Mouse (Mus musculus): ENCODE data around the gene Trio. TPM values are rescaled to one million over a fixed set of nuclear protein-coding genes. Genes with fewer than 3 reads are reported as not detected.

Trio gene
- polyA plus RNA-seq, 1 experiment from 2014 or later: 5.1 TPM

DNA sequence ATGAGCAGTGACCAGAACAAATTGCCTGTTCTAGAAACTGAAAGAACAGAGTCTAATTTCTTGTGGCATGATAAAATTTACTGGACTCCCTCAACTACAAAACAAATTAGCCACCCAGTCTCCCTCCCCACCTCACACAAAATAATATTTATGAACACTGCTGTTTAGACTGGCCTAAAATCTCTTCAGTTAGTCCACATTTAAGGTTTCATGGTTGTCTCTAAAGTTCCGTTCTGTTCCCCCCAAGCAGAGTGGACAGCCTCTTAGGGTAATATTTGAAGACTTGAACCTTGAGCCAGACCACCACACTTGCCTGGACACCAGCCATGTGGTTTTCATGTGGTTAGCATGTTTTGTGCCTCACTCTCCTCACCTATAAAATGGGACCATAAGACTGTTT, 342.4 kb downstream of the Trio start:
- Histone ChIP-seq H3K27me3 (ENCODE audit: insufficient read depth, low read length) (peaks cover 3% of the 10 kb centered on the region; the same call in 1 of the 2 replicates), H3K4me3 (ENCODE audit: low read depth, low read length) (no peak overlapping the region), H3K9me3 (ENCODE audit: low read length) (no peaks in the 10 kb centered on the region), H3K4me1 (ENCODE audit: insufficient read depth) (peaks cover 8% of the 10 kb centered on the region), H3K4me2 (ENCODE audit: low read depth, low read length) (no peak overlapping the region), H3K9ac (replicated peaks) (no peak overlapping the region), H3K36me3 (replicated peaks; ENCODE audit: insufficient read depth, low read length) (no peaks in the 10 kb centered on the region), H3K27ac (ENCODE audit: low read depth) (no peak overlapping the region)
- TF ChIP-seq EP300 (IDR thresholded peaks at IDR 0.05; ENCODE audit: low read depth) (no peak), CTCF (IDR thresholded peaks at IDR 0.05; ENCODE audit: low read depth) (no peak)
- 83% methylated on average over 1 of the region's 1 CpGs for WGBS (ENCODE audit: insufficient replicate concordance)
- no peak for DNase-seq
- ATAC-seq: no peak

DNA sequence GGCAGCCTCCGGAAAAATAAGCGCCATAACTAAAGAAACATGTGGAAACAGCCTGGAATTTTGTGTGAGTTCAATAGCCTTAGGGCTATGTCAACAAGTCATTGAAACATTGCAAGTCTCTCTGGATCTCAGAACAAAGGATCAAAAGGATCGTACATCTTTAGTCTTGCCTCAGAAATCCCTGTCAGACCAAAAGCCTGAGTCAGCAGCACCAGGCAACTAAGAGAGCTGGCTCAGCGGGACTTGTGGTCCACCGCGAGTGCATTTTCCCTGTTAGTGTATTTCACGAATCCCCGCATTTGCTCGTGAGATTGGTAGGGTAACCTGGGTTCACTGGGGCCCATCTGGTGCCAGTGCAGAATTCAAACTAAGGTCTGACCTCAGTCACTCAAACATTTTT, 343.0 kb downstream of the Trio start:
- H3K9ac ChIP-seq (replicated peaks): no peak overlapping the region
- H3K27ac ChIP-seq (ENCODE audit: low read depth): no peak overlapping the region
- H3K4me1 ChIP-seq (ENCODE audit: insufficient read depth): peaks cover 8% of the 10 kb centered on the region
- WGBS (ENCODE audit: insufficient replicate concordance): 59% methylated on average over 9 of the region's 9 CpGs
- no peak overlapping the region for H3K4me2 ChIP-seq (ENCODE audit: low read depth, low read length)
- H3K36me3 ChIP-seq (replicated peaks; ENCODE audit: insufficient read depth, low read length): no peaks in the 10 kb centered on the region
- TF ChIP-seq CTCF (IDR thresholded peaks at IDR 0.05; ENCODE audit: low read depth): no peak
- no peak for TF ChIP-seq EP300 (IDR thresholded peaks at IDR 0.05; ENCODE audit: low read depth)
- DNase-seq (no peak), ATAC-seq (no peak)
- peaks cover 3% of the 10 kb centered on the region; the same call in 1 of the 2 replicates for H3K27me3 ChIP-seq (ENCODE audit: insufficient read depth, low read length)
- no peaks in the 10 kb centered on the region for H3K9me3 ChIP-seq (ENCODE audit: low read length)
- no peak overlapping the region for H3K4me3 ChIP-seq (ENCODE audit: low read depth, low read length)

DNA sequence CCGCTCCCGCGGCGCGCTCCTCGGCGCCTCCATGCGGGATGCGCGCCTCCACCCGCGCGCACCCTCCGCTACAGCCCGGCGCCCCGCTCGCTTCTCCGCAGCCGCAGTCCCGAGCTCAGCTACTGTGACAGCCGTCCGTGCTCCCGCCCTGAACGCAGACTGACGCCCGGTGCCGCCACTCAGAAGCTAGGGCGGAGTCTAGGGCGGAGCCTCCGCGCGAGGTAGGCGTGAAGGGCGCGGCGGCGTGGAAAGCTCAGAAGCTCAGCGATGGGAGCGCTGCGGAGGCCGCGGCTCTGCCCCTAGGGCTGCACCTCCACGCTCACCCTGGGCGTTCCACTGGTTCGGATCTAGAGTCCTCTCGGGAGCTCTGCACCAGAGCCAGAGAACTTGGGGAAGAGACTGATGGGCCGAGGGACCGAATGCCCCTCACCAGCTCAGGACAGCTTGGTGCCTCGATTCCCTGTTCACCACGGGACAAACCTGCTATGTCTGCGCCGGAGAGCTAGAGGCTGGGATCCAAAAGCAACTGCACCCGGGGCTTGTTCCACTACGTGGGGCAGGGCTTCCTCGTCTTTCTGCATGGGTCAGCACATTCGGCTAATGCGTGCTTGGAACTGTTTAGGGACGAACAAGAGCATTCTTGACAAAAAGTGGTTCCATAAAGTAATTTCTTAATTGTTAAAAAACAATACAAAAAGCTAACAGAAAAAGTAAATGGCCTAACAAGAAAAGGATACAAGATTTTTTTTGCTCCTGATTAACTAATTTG, 344.0 kb downstream of the Trio start, which contains the start of gene Otulinl:
Otulinl (minus strand) TSS at position 161 of the 769 bp plus-strand sequence.
- DNase-seq: peak; percentile 92
- Histone ChIP-seq H3K4me1 (ENCODE audit: insufficient read depth) (peaks cover 8% of the 10 kb centered on the region), H3K9me3 (ENCODE audit: low read length) (no peaks in the 10 kb centered on the region), H3K27me3 (ENCODE audit: insufficient read depth, low read length) (peaks cover 3% of the 10 kb centered on the region; the same call in 1 of the 2 replicates), H3K36me3 (replicated peaks; ENCODE audit: insufficient read depth, low read length) (no peaks in the 10 kb centered on the region), H3K4me2 (ENCODE audit: low read depth, low read length) (peak within 1 kb of the TSS; percentile 95), H3K9ac (replicated peaks) (peak within 1 kb of the TSS; percentile 58), H3K4me3 (ENCODE audit: low read depth, low read length) (peak within 1 kb of the TSS; percentile 60), H3K27ac (ENCODE audit: low read depth) (peak within 1 kb of the TSS; percentile 34; the same call in 1 of the 2 replicates)
- 2% methylated on average over 57 of the region's 59 CpGs for WGBS (ENCODE audit: insufficient replicate concordance)
- TF ChIP-seq CTCF (IDR thresholded peaks at IDR 0.05; ENCODE audit: low read depth) (no peak), EP300 (IDR thresholded peaks at IDR 0.05; ENCODE audit: low read depth) (no peak)
- peak; percentile 98 for ATAC-seq

DNA sequence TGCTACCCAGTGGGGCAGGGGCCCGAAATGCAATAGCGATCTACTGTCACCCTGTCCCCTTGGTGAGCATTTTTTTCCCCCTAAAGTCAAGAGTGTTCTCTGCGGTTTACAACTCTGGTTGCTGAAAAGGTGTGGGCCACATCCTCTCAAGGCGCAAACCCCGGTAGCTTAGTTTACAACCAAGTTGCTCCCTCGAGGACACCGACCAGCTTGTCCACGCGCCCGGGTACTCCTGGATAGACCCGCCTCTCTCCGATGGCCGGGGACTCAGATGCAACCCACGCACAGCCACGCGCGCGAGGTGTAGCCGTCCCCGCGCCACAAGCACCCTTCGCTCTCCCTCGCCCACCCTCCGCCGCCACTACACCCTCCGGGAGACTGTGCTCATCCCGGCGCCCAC, 344.7 kb downstream of the Trio start:
- Histone ChIP-seq H3K27ac (ENCODE audit: low read depth) (peak overlapping the region; percentile 23; the same call in 1 of the 2 replicates), H3K27me3 (ENCODE audit: insufficient read depth, low read length) (peaks cover 3% of the 10 kb centered on the region; the same call in 1 of the 2 replicates), H3K36me3 (replicated peaks; ENCODE audit: insufficient read depth, low read length) (no peaks in the 10 kb centered on the region), H3K4me2 (ENCODE audit: low read depth, low read length) (peak overlapping the region; percentile 95), H3K9me3 (ENCODE audit: low read length) (no peaks in the 10 kb centered on the region), H3K4me3 (ENCODE audit: low read depth, low read length) (peak overlapping the region; percentile 60), H3K4me1 (ENCODE audit: insufficient read depth) (peaks cover 8% of the 10 kb centered on the region), H3K9ac (replicated peaks) (peak overlapping the region; percentile 58)
- ATAC-seq (peak; percentile 28), DNase-seq (no peak)
- WGBS (ENCODE audit: insufficient replicate concordance): 2% methylated on average over 27 of the region's 28 CpGs
- TF ChIP-seq CTCF (IDR thresholded peaks at IDR 0.05; ENCODE audit: low read depth) (no peak), EP300 (IDR thresholded peaks at IDR 0.05; ENCODE audit: low read depth) (no peak)

Other genes with a start within 250 kb of the Trio start
- gene Dnah5, start 177.9 kb upstream of the Trio start, polyA plus RNA-seq (2015; fragmentation: Nextera tagmentation; extraction: Ambion mirVana): not detected in 2 replicates

Measured in liver, postnatal 0 days (tissue).